Mouse (Mus musculus): ENCODE measurements at regions not wholly inside any gene's neighbourhood (a gene's known extent, or its start where the extent isn't known, plus 50 kb on each side); places are given as distances from the start of the nearest gene placed in this dataset.

- H3K36me3 ChIP-seq (replicated peaks in 1 of 2; ENCODE audit: control insufficient read depth in 1 of 2, insufficient read depth in 1 of 2, low read length in 1 of 2), result no peaks in the 10 kb centered on the region
- H3K9ac ChIP-seq (ENCODE audit: insufficient read depth, low read depth), result no peak overlapping the region
- no peak for TF ChIP-seq ZKSCAN1 (IDR thresholded peaks at IDR 0.05; ENCODE audit: borderline replicate concordance, low read depth, low read length)
- TF ChIP-seq ZNF384 (IDR thresholded peaks at IDR 0.05; ENCODE audit: low read depth, low read length), result no peak
- no peak for TF ChIP-seq HCFC1 (IDR thresholded peaks at IDR 0.05; ENCODE audit: low read depth, low read length)
- TF ChIP-seq MAFK (IDR thresholded peaks at IDR 0.05; ENCODE audit: insufficient replicate concordance, low read length), result no peak
- TF ChIP-seq ELF1 (IDR thresholded peaks at IDR 0.05; ENCODE audit: low read depth, low read length), result no peak
- no peak for TF ChIP-seq NRF1 (IDR thresholded peaks at IDR 0.05; ENCODE audit: low read depth, low read length)
- no peak for TF ChIP-seq MXI1 (IDR thresholded peaks at IDR 0.05; ENCODE audit: low read depth, low read length)
- no peak for TF ChIP-seq JUND (conservative IDR thresholded peaks at IDR 0.05; ENCODE audit: low read depth, low read length)
- no peak for TF ChIP-seq MAX (IDR thresholded peaks at IDR 0.05; ENCODE audit: low read length)
- TF ChIP-seq UBTF (IDR thresholded peaks at IDR 0.05; ENCODE audit: low read depth, low read length), result no peak
- no peak for TF ChIP-seq RAD21 (IDR thresholded peaks at IDR 0.05; ENCODE audit: low read depth, low read length)
- no peak for TF ChIP-seq BHLHE40 (IDR thresholded peaks at IDR 0.05; ENCODE audit: low read depth, low read length)
- no peak for TF ChIP-seq GABPA (IDR thresholded peaks at IDR 0.05; ENCODE audit: insufficient replicate concordance, low read depth, low read length)
- no peak for TF ChIP-seq USF1 (IDR thresholded peaks at IDR 0.05; ENCODE audit: low read depth, low read length)
- no peak for TF ChIP-seq CHD2 (IDR thresholded peaks at IDR 0.05; ENCODE audit: low read length)
- no peak for TF ChIP-seq EP300 (IDR thresholded peaks at IDR 0.05; ENCODE audit: low read length)
- H3K79me2 ChIP-seq (replicated peaks; ENCODE audit: control insufficient read depth, extremely low read depth, insufficient read depth, poor library complexity, severe bottlenecking), result no peaks in the 10 kb centered on the region
- H3K4me1 ChIP-seq (ENCODE audit: control insufficient read depth in 1 of 2, insufficient read depth in 2 of 2), result no peaks in the 10 kb centered on the region
- no peak overlapping the region for H3K27ac ChIP-seq (ENCODE audit: insufficient read depth, low read depth)
- DNase-seq (ENCODE audit: extremely low read depth), result no peak
- dilution Hi-C loops (cut with MboI; ENCODE audit: extremely low pct_ligation_motif_present, extremely low pct_unique_long_range_greater_than_20kb, low sequenced_read_pairs), result no loop called here
- H3K4me2 ChIP-seq (ENCODE audit: insufficient read depth, low read depth, poor library complexity, severe bottlenecking), result no peak overlapping the region
- H3K27me3 ChIP-seq (replicated peaks), result no peaks in the 10 kb centered on the region
- in situ Hi-C loops (cut with MboI; ENCODE audit: low pct_ligation_motif_present, low pct_unique_long_range_greater_than_20kb, low sequenced_read_pairs), result no loop called here
- peaks cover 83% of the 10 kb centered on the region for H3K9me3 ChIP-seq (replicated peaks; ENCODE audit: low read length)
- H3K4me3 ChIP-seq (replicated peaks in 1 of 3; ENCODE audit: low read depth in 2 of 3, low read length in 2 of 3, poor library complexity in 1 of 3), result no peak overlapping the region
Observed at GRCm38 (mm10) chr12:26972495-26973113, 369.8 kb downstream of the Sox11 start.

- Histone ChIP-seq H3K9ac (ENCODE audit: insufficient read depth, low read depth) (no peak overlapping the region), H3K4me3 (replicated peaks in 1 of 3; ENCODE audit: low read depth in 2 of 3, low read length in 2 of 3, poor library complexity in 1 of 3) (no peak overlapping the region), H3K27me3 (replicated peaks) (no peaks in the 10 kb centered on the region), H3K36me3 (replicated peaks in 1 of 2; ENCODE audit: control insufficient read depth in 1 of 2, insufficient read depth in 1 of 2, low read length in 1 of 2) (no peaks in the 10 kb centered on the region), H3K79me2 (replicated peaks; ENCODE audit: control insufficient read depth, extremely low read depth, insufficient read depth, poor library complexity, severe bottlenecking) (no peaks in the 10 kb centered on the region), H3K4me1 (ENCODE audit: control insufficient read depth in 1 of 2, insufficient read depth in 2 of 2) (no peaks in the 10 kb centered on the region), H3K9me3 (replicated peaks; ENCODE audit: low read length) (peaks cover 80% of the 10 kb centered on the region), H3K27ac (ENCODE audit: insufficient read depth, low read depth) (no peak overlapping the region), H3K4me2 (ENCODE audit: insufficient read depth, low read depth, poor library complexity, severe bottlenecking) (no peak overlapping the region)
- in situ Hi-C loops (cut with MboI; ENCODE audit: low pct_ligation_motif_present, low pct_unique_long_range_greater_than_20kb, low sequenced_read_pairs) (no loop called here), dilution Hi-C loops (cut with MboI; ENCODE audit: extremely low pct_ligation_motif_present, extremely low pct_unique_long_range_greater_than_20kb, low sequenced_read_pairs) (no loop called here)
- TF ChIP-seq ZNF384 (IDR thresholded peaks at IDR 0.05; ENCODE audit: low read depth, low read length) (no peak), HCFC1 (IDR thresholded peaks at IDR 0.05; ENCODE audit: low read depth, low read length) (no peak), ZKSCAN1 (IDR thresholded peaks at IDR 0.05; ENCODE audit: borderline replicate concordance, low read depth, low read length) (no peak), MAFK (IDR thresholded peaks at IDR 0.05; ENCODE audit: insufficient replicate concordance, low read length) (no peak), GABPA (IDR thresholded peaks at IDR 0.05; ENCODE audit: insufficient replicate concordance, low read depth, low read length) (no peak), USF1 (IDR thresholded peaks at IDR 0.05; ENCODE audit: low read depth, low read length) (no peak), JUND (conservative IDR thresholded peaks at IDR 0.05; ENCODE audit: low read depth, low read length) (no peak), MAZ (IDR thresholded peaks at IDR 0.05; ENCODE audit: low read depth, low read length) (no peak), MYC (IDR thresholded peaks at IDR 0.05; ENCODE audit: low read depth, low read length) (no peak), IRF4 (IDR thresholded peaks at IDR 0.05; ENCODE audit: low read depth, low read length) (no peak), MAX (IDR thresholded peaks at IDR 0.05; ENCODE audit: low read length) (no peak), EP300 (IDR thresholded peaks at IDR 0.05; ENCODE audit: low read length) (no peak), RCOR1 (conservative IDR thresholded peaks at IDR 0.05; ENCODE audit: low read depth, low read length) (no peak), USF2 (conservative IDR thresholded peaks at IDR 0.05; ENCODE audit: low read depth, low read length) (no peak), E2F4 (IDR thresholded peaks at IDR 0.05; ENCODE audit: insufficient replicate concordance, low read depth, low read length) (no peak), TCF12 (IDR thresholded peaks at IDR 0.05; ENCODE audit: low read depth, low read length) (no peak)
- DNase-seq (ENCODE audit: extremely low read depth), result no peak
Observed at GRCm38 (mm10) chr12:26967018-26967737, 375.2 kb downstream of the Sox11 start.
